15 mouse cellular contexts compared by ENCODE assay signal in the genomic region with DNA sequence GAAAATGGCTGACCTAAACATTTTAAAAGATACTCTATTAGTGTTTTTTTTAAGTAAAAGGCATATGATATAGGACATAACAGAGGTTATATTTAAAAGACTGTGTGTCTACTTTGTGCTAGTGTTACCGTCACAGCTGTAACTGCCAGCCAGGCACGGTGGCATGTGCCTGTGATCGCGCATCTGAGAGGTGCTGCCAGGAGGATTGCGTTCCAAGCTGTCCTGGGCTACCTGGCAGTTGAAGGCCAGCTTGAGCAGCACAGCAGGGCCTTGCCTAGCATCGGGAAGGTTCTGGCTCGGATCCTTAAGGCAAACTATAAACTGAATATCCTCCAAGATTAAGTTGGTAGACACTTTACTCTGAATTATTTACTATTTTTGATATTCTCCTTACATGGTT.
DNase-seq lines count a peak whose midpoint lies in the region; ATAC-seq and TF ChIP-seq lines count a peak whose summit lies in the region.
"Had no signal": no experiment of that assay in that cellular context is flagged by ENCODE, and none has a peak within 500 bp of the region (broad histone marks: within the 10 kb centered on the region; RNA-seq: fewer than 3 reads in every experiment).

No protein-coding gene starts in this region.

- H3K9me3 ChIP-seq in embryonic facial prominence, embryonic 13.5 days = no peaks in the 10 kb centered on the region
- no peaks in the 10 kb centered on the region for H3K9me3 ChIP-seq in embryonic facial prominence, embryonic 10.5 days
- H3K9me3 ChIP-seq in stomach, embryonic 16.5 days (replicated peaks; ENCODE audit: control insufficient read depth, low read length) = no peaks in the 10 kb centered on the region
- H3K9me3 ChIP-seq: G1E; liver, embryonic 13.5 days; midbrain, embryonic 13.5 days had no signal

- H3K27ac ChIP-seq in embryonic facial prominence, embryonic 13.5 days = 0 out of 2 replicates have a peak overlapping the region, but pooled peaks have one; percentile 18
- H3K27ac ChIP-seq in embryonic facial prominence, embryonic 10.5 days (replicated peaks) = no peak overlapping the region
- no peak overlapping the region for H3K27ac ChIP-seq in left cerebral cortex, adult 2 months
- H3K27ac ChIP-seq in stomach, embryonic 16.5 days (ENCODE audit: low read length) = peak overlapping the region; percentile 64
- H3K27ac ChIP-seq: kidney, postnatal 0 days; liver, embryonic 13.5 days; midbrain, embryonic 13.5 days had no signal

- no peak for TF ChIP-seq CTCF in left cerebral cortex, adult 2 months (IDR thresholded peaks at IDR 0.05)

- no peaks in the 10 kb centered on the region for H3K27me3 ChIP-seq in embryonic facial prominence, embryonic 13.5 days
- no peaks in the 10 kb centered on the region for H3K27me3 ChIP-seq in embryonic facial prominence, embryonic 10.5 days (replicated peaks; ENCODE audit: low read depth, poor library complexity, severe bottlenecking)
- H3K27me3 ChIP-seq in stomach, embryonic 16.5 days (ENCODE audit: control insufficient read depth, insufficient read depth, low read length) = no peaks in the 10 kb centered on the region
- H3K27me3 ChIP-seq: liver, embryonic 13.5 days; midbrain, embryonic 13.5 days had no signal

- no peak for ATAC-seq in embryonic facial prominence, embryonic 13.5 days (ENCODE audit: insufficient number of reproducible peaks, insufficient read depth, low FRiP score, low TSS enrichment, low read depth)
- ATAC-seq in stomach, embryonic 16.5 days (ENCODE audit: insufficient read depth, low FRiP score) = no peak
- ATAC-seq: hindbrain, embryonic 16.5 days; midbrain, embryonic 13.5 days had no signal

- 0 out of 2 replicates have a peak, but pooled peaks cover 5% of the 10 kb centered on the region for H3K4me1 ChIP-seq in embryonic facial prominence, embryonic 13.5 days
- H3K4me1 ChIP-seq in embryonic facial prominence, embryonic 10.5 days = no peaks in the 10 kb centered on the region
- H3K4me1 ChIP-seq in stomach, embryonic 16.5 days (ENCODE audit: control insufficient read depth, insufficient read depth, low read length) = no peaks in the 10 kb centered on the region
- H3K4me1 ChIP-seq: liver, embryonic 13.5 days; midbrain, embryonic 13.5 days had no signal

- no peak overlapping the region for H3K4me2 ChIP-seq in embryonic facial prominence, embryonic 13.5 days
- no peak overlapping the region for H3K4me2 ChIP-seq in stomach, embryonic 16.5 days (ENCODE audit: low read depth, low read length)
- H3K4me2 ChIP-seq: liver, embryonic 13.5 days; midbrain, embryonic 13.5 days had no signal

- H3K36me3 ChIP-seq in embryonic facial prominence, embryonic 13.5 days = peaks cover 59% of the 10 kb centered on the region
- peaks cover 99% of the 10 kb centered on the region for H3K36me3 ChIP-seq in embryonic facial prominence, embryonic 10.5 days (replicated peaks)
- peaks cover 3% of the 10 kb centered on the region; the same call in 1 of the 2 replicates for H3K36me3 ChIP-seq in stomach, embryonic 16.5 days (ENCODE audit: control insufficient read depth, insufficient read depth, low read length)

- H3K4me3 ChIP-seq in embryonic facial prominence, embryonic 13.5 days = no peak overlapping the region
- no peak overlapping the region for H3K4me3 ChIP-seq in embryonic facial prominence, embryonic 10.5 days
- no peak overlapping the region for H3K4me3 ChIP-seq in left cerebral cortex, adult 2 months
- H3K4me3 ChIP-seq in stomach, embryonic 16.5 days (replicated peaks; ENCODE audit: low read length) = no peak overlapping the region
- H3K4me3 ChIP-seq: liver, embryonic 13.5 days; midbrain, embryonic 13.5 days had no signal

- 93% methylated on average over 7 of the region's 7 CpGs for WGBS in embryonic facial prominence, embryonic 13.5 days
- WGBS in embryonic facial prominence, embryonic 10.5 days = 95% methylated on average over 7 of the region's 7 CpGs
- 85% methylated on average over 7 of the region's 7 CpGs for WGBS in stomach, embryonic 16.5 days

- no peak for DNase-seq in embryonic facial prominence, embryonic 10.5 days (ENCODE audit: low spot score)
- peak; percentile 15 for DNase-seq in left cerebral cortex, postnatal 4 days
- DNase-seq in left cerebral cortex, adult 2 months (ENCODE audit: extremely low spot score in 1 of 2, low spot score in 2 of 2) = no peak
- DNase-seq in cerebellum, adult 9-10 months = peak; percentile 75
- DNase-seq in layer of hippocampus, postnatal 10 days (ENCODE audit: low spot score in 2 of 2) = no peak
- no peak for DNase-seq in left cerebral cortex, adult 11 months (ENCODE audit: low spot score)
- DNase-seq: liver, embryonic 13.5 days; spleen, adult 18-20 months; thymus, adult 18-20 months had no signal

- no peak overlapping the region for H3K9ac ChIP-seq in embryonic facial prominence, embryonic 13.5 days
- no peak overlapping the region for H3K9ac ChIP-seq in stomach, embryonic 16.5 days (ENCODE audit: low read length)
- H3K9ac ChIP-seq: liver, embryonic 13.5 days; midbrain, embryonic 13.5 days had no signal

- intact Hi-C loops in left cerebral cortex, postnatal 4 days (cut with DNase I) = no loop called here
- intact Hi-C loops in left cerebral cortex, adult 2 months (cut with DNase I) = no loop called here

Comparison
In these comparisons a context has a peak if more than half of its experiments do, and no peak if none do; other contexts are left out.
1. H3K27ac ChIP-seq: peak in embryonic facial prominence, embryonic 13.5 days (single experiment) and stomach, embryonic 16.5 days (single experiment); none in embryonic facial prominence, embryonic 10.5 days (single experiment) and left cerebral cortex, adult 2 months (single experiment).
2. DNase-seq: peak in left cerebral cortex, postnatal 4 days (single experiment) and cerebellum, adult 9-10 months (single experiment); none in embryonic facial prominence, embryonic 10.5 days (single experiment), left cerebral cortex, adult 2 months (0 of 2), layer of hippocampus, postnatal 10 days (0 of 2) and left cerebral cortex, adult 11 months (single experiment).